Comparison of ENCODE assay signal across 21 mouse cellular contexts in genomic region chr10:115107666-115108540, GRCm38 (mm10).
DNase-seq lines count a peak whose midpoint lies in the region; ATAC-seq lines count a peak whose summit lies in the region.
"Had no signal": no experiment of that assay in that cellular context is flagged by ENCODE, and none has a peak within 500 bp of the region (broad histone marks: within the 10 kb centered on the region; RNA-seq: fewer than 3 reads in every experiment).

No protein-coding gene starts in this region.

- no peaks in the 10 kb centered on the region for H3K9me3 ChIP-seq in embryonic facial prominence, embryonic 11.5 days (replicated peaks; ENCODE audit: control insufficient read depth, low read length)
- no peaks in the 10 kb centered on the region for H3K9me3 ChIP-seq in embryonic facial prominence, embryonic 10.5 days
- no peaks in the 10 kb centered on the region for H3K9me3 ChIP-seq in limb, embryonic 12.5 days
- H3K9me3 ChIP-seq in limb, embryonic 10.5 days (replicated peaks), result no peaks in the 10 kb centered on the region
- no peaks in the 10 kb centered on the region for H3K9me3 ChIP-seq in limb, embryonic 13.5 days
- H3K9me3 ChIP-seq: embryonic facial prominence, embryonic 12.5 days; forebrain, embryonic 15.5 days; heart, embryonic 10.5 days; liver, embryonic 12.5 days; midbrain, embryonic 12.5 days; neural tube, embryonic 12.5 days; stomach, embryonic 15.5 days had no signal

- no peak overlapping the region for H3K9ac ChIP-seq in embryonic facial prominence, embryonic 11.5 days (replicated peaks; ENCODE audit: low read length)
- H3K9ac ChIP-seq in limb, embryonic 12.5 days (replicated peaks), result no peak overlapping the region
- no peak overlapping the region for H3K9ac ChIP-seq in limb, embryonic 13.5 days
- H3K9ac ChIP-seq: embryonic facial prominence, embryonic 12.5 days; forebrain, embryonic 15.5 days; liver, embryonic 12.5 days; lung, embryonic 14.5 days; midbrain, embryonic 12.5 days; neural tube, embryonic 12.5 days; stomach, embryonic 15.5 days had no signal

- no peak for ATAC-seq in embryonic facial prominence, embryonic 11.5 days (replicated peaks; ENCODE audit: insufficient number of reproducible peaks, low FRiP score, low TSS enrichment, low read depth)
- 0 out of 2 replicates have a peak, but pooled peaks have one; percentile 42 for ATAC-seq in limb, embryonic 12.5 days (ENCODE audit: insufficient number of reproducible peaks, insufficient read depth, low FRiP score, low TSS enrichment, low read depth)
- peak; percentile 68 for ATAC-seq in limb, embryonic 13.5 days (ENCODE audit: low FRiP score, low read depth)
- ATAC-seq: forebrain, embryonic 15.5 days; liver, embryonic 12.5 days had no signal

- H3K4me2 ChIP-seq in embryonic facial prominence, embryonic 11.5 days (ENCODE audit: low read depth, low read length), result no peak overlapping the region
- H3K4me2 ChIP-seq in limb, embryonic 12.5 days, result no peak overlapping the region
- H3K4me2 ChIP-seq in limb, embryonic 13.5 days (replicated peaks), result no peak overlapping the region
- H3K4me2 ChIP-seq: embryonic facial prominence, embryonic 12.5 days; forebrain, embryonic 15.5 days; liver, embryonic 12.5 days; lung, embryonic 14.5 days; midbrain, embryonic 12.5 days; neural tube, embryonic 12.5 days; stomach, embryonic 15.5 days had no signal

- H3K4me3 ChIP-seq in embryonic facial prominence, embryonic 11.5 days (ENCODE audit: low read depth, low read length), result no peak overlapping the region
- no peak overlapping the region for H3K4me3 ChIP-seq in embryonic facial prominence, embryonic 10.5 days
- H3K4me3 ChIP-seq in limb, embryonic 12.5 days (replicated peaks), result no peak overlapping the region
- no peak overlapping the region for H3K4me3 ChIP-seq in limb, embryonic 10.5 days
- H3K4me3 ChIP-seq in limb, embryonic 13.5 days, result no peak overlapping the region
- H3K4me3 ChIP-seq: embryonic facial prominence, embryonic 12.5 days; forebrain, embryonic 15.5 days; heart, embryonic 10.5 days; left cerebral cortex, adult 2 months; liver, embryonic 12.5 days; midbrain, embryonic 12.5 days; neural tube, embryonic 12.5 days; stomach, embryonic 15.5 days had no signal

- no peaks in the 10 kb centered on the region for H3K27me3 ChIP-seq in embryonic facial prominence, embryonic 11.5 days (ENCODE audit: control insufficient read depth, insufficient read depth, low read length)
- no peaks in the 10 kb centered on the region for H3K27me3 ChIP-seq in embryonic facial prominence, embryonic 10.5 days (replicated peaks; ENCODE audit: low read depth, poor library complexity, severe bottlenecking)
- no peaks in the 10 kb centered on the region for H3K27me3 ChIP-seq in limb, embryonic 12.5 days
- no peaks in the 10 kb centered on the region for H3K27me3 ChIP-seq in limb, embryonic 10.5 days (ENCODE audit: low read depth, poor library complexity, severe bottlenecking)
- H3K27me3 ChIP-seq in limb, embryonic 13.5 days, result no peaks in the 10 kb centered on the region
- H3K27me3 ChIP-seq: embryonic facial prominence, embryonic 12.5 days; forebrain, embryonic 15.5 days; liver, embryonic 12.5 days; midbrain, embryonic 12.5 days; neural tube, embryonic 12.5 days; stomach, embryonic 15.5 days had no signal

- no peak overlapping the region for H3K27ac ChIP-seq in embryonic facial prominence, embryonic 11.5 days (replicated peaks; ENCODE audit: low read depth, low read length)
- H3K27ac ChIP-seq in embryonic facial prominence, embryonic 10.5 days (replicated peaks), result no peak overlapping the region
- no peak overlapping the region for H3K27ac ChIP-seq in limb, embryonic 12.5 days
- H3K27ac ChIP-seq in limb, embryonic 10.5 days, result no peak overlapping the region
- no peak overlapping the region for H3K27ac ChIP-seq in limb, embryonic 13.5 days
- H3K27ac ChIP-seq: embryonic facial prominence, embryonic 12.5 days; forebrain, embryonic 15.5 days; heart, embryonic 10.5 days; left cerebral cortex, adult 2 months; liver, embryonic 12.5 days; midbrain, embryonic 12.5 days; neural tube, embryonic 12.5 days; stomach, embryonic 15.5 days had no signal

- 77% methylated on average over 16 of the region's 16 CpGs for WGBS in embryonic facial prominence, embryonic 11.5 days
- WGBS in embryonic facial prominence, embryonic 10.5 days, result 86% methylated on average over 16 of the region's 16 CpGs
- 72% methylated on average over 16 of the region's 16 CpGs for WGBS in limb, embryonic 12.5 days
- WGBS in limb, embryonic 10.5 days, result 89% methylated on average over 16 of the region's 16 CpGs
- WGBS in limb, embryonic 13.5 days, result 67% methylated on average over 16 of the region's 16 CpGs

- no peaks in the 10 kb centered on the region for H3K4me1 ChIP-seq in embryonic facial prominence, embryonic 11.5 days (ENCODE audit: control insufficient read depth, insufficient read depth, low read length)
- H3K4me1 ChIP-seq in embryonic facial prominence, embryonic 10.5 days, result no peaks in the 10 kb centered on the region
- H3K4me1 ChIP-seq in limb, embryonic 12.5 days (replicated peaks), result no peaks in the 10 kb centered on the region
- H3K4me1 ChIP-seq in limb, embryonic 10.5 days, result no peaks in the 10 kb centered on the region
- peaks cover 6% of the 10 kb centered on the region; the same call in 1 of the 2 replicates for H3K4me1 ChIP-seq in limb, embryonic 13.5 days
- H3K4me1 ChIP-seq: embryonic facial prominence, embryonic 12.5 days; forebrain, embryonic 15.5 days; heart, embryonic 10.5 days; liver, embryonic 12.5 days; midbrain, embryonic 12.5 days; neural tube, embryonic 12.5 days; stomach, embryonic 15.5 days had no signal

- H3K36me3 ChIP-seq in embryonic facial prominence, embryonic 11.5 days (replicated peaks; ENCODE audit: control insufficient read depth, insufficient read depth, low read depth, low read length), result no peaks in the 10 kb centered on the region
- no peaks in the 10 kb centered on the region for H3K36me3 ChIP-seq in embryonic facial prominence, embryonic 10.5 days (replicated peaks)
- no peaks in the 10 kb centered on the region for H3K36me3 ChIP-seq in limb, embryonic 12.5 days
- H3K36me3 ChIP-seq in limb, embryonic 10.5 days, result no peaks in the 10 kb centered on the region
- no peaks in the 10 kb centered on the region for H3K36me3 ChIP-seq in limb, embryonic 13.5 days
- H3K36me3 ChIP-seq: embryonic facial prominence, embryonic 12.5 days; forebrain, embryonic 15.5 days; heart, embryonic 10.5 days; liver, embryonic 12.5 days; midbrain, embryonic 12.5 days; neural tube, embryonic 12.5 days; stomach, embryonic 15.5 days had no signal

- peak; percentile 2 for DNase-seq in embryonic facial prominence, embryonic 11.5 days (ENCODE audit: low spot score)
- no peak for DNase-seq in embryonic facial prominence, embryonic 10.5 days (ENCODE audit: low spot score)
- DNase-seq in limb, embryonic 10.5 days (ENCODE audit: low spot score), result no peak
- DNase-seq in NIH3T3 (ENCODE audit: low read depth) (peak; percentile 27), MN1 (ENCODE audit: low spot score) (no peak)
- DNase-seq: cerebellum, adult 11 months; cerebellum, adult 9-11 months; kidney, adult 11 months; layer of hippocampus, adult 9-11 months; lung, embryonic 14.5 days; thymus, postnatal 25 days had no signal

Comparison
In these comparisons a context has a peak if more than half of its experiments do, and no peak if none do; other contexts are left out.
1. DNase-seq: peak in embryonic facial prominence, embryonic 11.5 days (single experiment) and NIH3T3 (single experiment); none in embryonic facial prominence, embryonic 10.5 days (single experiment), limb, embryonic 10.5 days (single experiment) and MN1 (single experiment).